Mouse (Mus musculus) midbrain, embryonic 11.5 days (tissue): ENCODE measurements at regions not wholly inside any gene's neighbourhood (a gene's known extent, or its start where the extent isn't known, plus 50 kb on each side); places are given as distances from the start of the nearest gene placed in this dataset.

Experiments used
- ATAC-seq: fragments of 200-750 bp; cut with Nextera tagmentation; 2 replicates; pipeline ENCODE4 v1.8.0; 2017; ENCODE audit warnings: moderate TSS enrichment, moderate library complexity; ENCODE audit not compliant: low FRiP score
- DNase-seq: peaks from one replicate; pipeline ENCODE4 v3.0.0; 2015; ENCODE audit warnings: low spot score; ENCODE audit errors: missing footprints
- H3K27ac ChIP-seq: fragments of 300-500 bp; sonication (generic); 2 replicates; pipeline ENCODE4 v1.5.1; 2014; ENCODE audit warnings: low read depth, low read length
- H3K27me3 ChIP-seq: fragments of 300-500 bp; sonication (generic); 2 replicates; pipeline ENCODE4 v1.6.1; 2014; ENCODE audit warnings: mild to moderate bottlenecking, low read length, moderate library complexity, mixed read lengths; ENCODE audit not compliant: control insufficient read depth, insufficient read depth
- H3K36me3 ChIP-seq: fragments of 300-500 bp; sonication (generic); 2 replicates; pipeline ENCODE4 v1.6.1; 2014; ENCODE audit warnings: mild to moderate bottlenecking, low read length, moderate library complexity, mixed read lengths; ENCODE audit not compliant: control insufficient read depth, insufficient read depth
- H3K4me1 ChIP-seq: fragments of 300-500 bp; sonication (generic); 2 replicates; pipeline ENCODE4 v1.6.1; 2014; ENCODE audit warnings: low read length; ENCODE audit not compliant: control insufficient read depth, insufficient read depth
- H3K4me2 ChIP-seq: fragments of 300-500 bp; sonication (generic); 2 replicates; pipeline ENCODE4 v1.6.1; 2014; ENCODE audit warnings: mild to moderate bottlenecking, moderate library complexity
- H3K4me3 ChIP-seq: fragments of 300-500 bp; sonication (generic); 2 replicates; pipeline ENCODE4 v1.5.1; 2014; ENCODE audit warnings: low read depth, low read length
- H3K9ac ChIP-seq: fragments of 300-500 bp; sonication (generic); 2 replicates; pipeline ENCODE4 v1.6.1; 2014; ENCODE audit warnings: low read length
- H3K9me3 ChIP-seq: fragments of 300-500 bp; sonication (generic); 2 replicates; pipeline ENCODE4 v1.6.1; 2016; ENCODE audit warnings: low read length; ENCODE audit not compliant: control insufficient read depth
- WGBS: fragments of 180-500 bp; shearing (Covaris S2); extraction: QIAGEN DNeasy Blood & Tissue Kit; methylation state at CpG from one replicate; pipeline ENCODE4 v1.1.7; 2014; 5-methylcytosine and 5-hydroxymethylcytosine counted together

- 88% methylated on average over 2 of the region's 2 CpGs for WGBS
- H3K4me3 ChIP-seq = no peak overlapping the region
- ATAC-seq (no peak), DNase-seq (no peak)
- H3K4me1 ChIP-seq = no peaks in the 10 kb centered on the region
- no peaks in the 10 kb centered on the region for H3K36me3 ChIP-seq
- no peaks in the 10 kb centered on the region for H3K27me3 ChIP-seq
- H3K9me3 ChIP-seq = no peaks in the 10 kb centered on the region
- no peak overlapping the region for H3K4me2 ChIP-seq
- H3K27ac ChIP-seq = no peak overlapping the region
- H3K9ac ChIP-seq = no peak overlapping the region
Measured at GRCm38 (mm10) chr11:65638211-65638610, 149.9 kb downstream of the Map2k4 start.

GRCm38 (mm10) chr11:65637206-65637605, 150.9 kb downstream of the Map2k4 start:
- Histone ChIP-seq H3K27ac (no peak overlapping the region), H3K4me2 (no peak overlapping the region), H3K4me3 (no peak overlapping the region), H3K9ac (no peak overlapping the region), H3K4me1 (no peaks in the 10 kb centered on the region), H3K36me3 (no peaks in the 10 kb centered on the region), H3K9me3 (no peaks in the 10 kb centered on the region), H3K27me3 (no peaks in the 10 kb centered on the region)
- WGBS = 74% methylated on average over 3 of the region's 3 CpGs
- DNase-seq = no peak
- ATAC-seq = no peak

GRCm38 (mm10) chr11:65635307-65635706, 152.8 kb downstream of the Map2k4 start:
- Histone ChIP-seq H3K27ac (no peak overlapping the region), H3K4me1 (no peaks in the 10 kb centered on the region), H3K4me3 (no peak overlapping the region), H3K36me3 (no peaks in the 10 kb centered on the region), H3K27me3 (no peaks in the 10 kb centered on the region), H3K4me2 (no peak overlapping the region), H3K9ac (no peak overlapping the region), H3K9me3 (no peaks in the 10 kb centered on the region)
- ATAC-seq (no peak), DNase-seq (no peak)
- 91% methylated on average over 4 of the region's 4 CpGs for whole genome bisulfite sequencing

GRCm38 (mm10) chr11:65631164-65631563, 156.9 kb downstream of the Map2k4 start:
- Histone ChIP-seq H3K27me3 (no peaks in the 10 kb centered on the region), H3K9me3 (no peaks in the 10 kb centered on the region), H3K9ac (no peak overlapping the region), H3K27ac (no peak overlapping the region), H3K36me3 (no peaks in the 10 kb centered on the region), H3K4me2 (no peak overlapping the region), H3K4me3 (no peak overlapping the region), H3K4me1 (no peaks in the 10 kb centered on the region)
- no peak for ATAC-seq
- no peak for DNase-seq
- WGBS = 85% methylated on average over 3 of the region's 3 CpGs

- no peak overlapping the region for H3K4me2 ChIP-seq
- ATAC-seq = no peak
- no peak for DNase-seq
- H3K36me3 ChIP-seq = no peaks in the 10 kb centered on the region
- no peak overlapping the region for H3K9ac ChIP-seq
- no peak overlapping the region for H3K27ac ChIP-seq
- no peak overlapping the region for H3K4me3 ChIP-seq
- no peaks in the 10 kb centered on the region for H3K4me1 ChIP-seq
- no peaks in the 10 kb centered on the region for H3K9me3 ChIP-seq
- no peaks in the 10 kb centered on the region for H3K27me3 ChIP-seq
- 77% methylated on average over 1 of the region's 1 CpGs for WGBS
Measured at GRCm38 (mm10) chr11:65630436-65630835, 157.7 kb downstream of the Map2k4 start.

- no peak overlapping the region for H3K9ac ChIP-seq
- no peak overlapping the region for H3K4me2 ChIP-seq
- 93% methylated on average over 5 of the region's 5 CpGs for whole genome bisulfite sequencing
- H3K36me3 ChIP-seq = no peaks in the 10 kb centered on the region
- no peak overlapping the region for H3K4me3 ChIP-seq
- DNase-seq = no peak
- no peaks in the 10 kb centered on the region for H3K9me3 ChIP-seq
- no peak overlapping the region for H3K27ac ChIP-seq
- ATAC-seq = no peak
- no peaks in the 10 kb centered on the region for H3K27me3 ChIP-seq
- H3K4me1 ChIP-seq = no peaks in the 10 kb centered on the region
Measured at GRCm38 (mm10) chr11:65629320-65629719, 158.8 kb downstream of the Map2k4 start.

GRCm38 (mm10) chr11:65618976-65619375, 169.1 kb downstream of the Map2k4 start:
- Histone ChIP-seq H3K27me3 (no peaks in the 10 kb centered on the region), H3K36me3 (no peaks in the 10 kb centered on the region), H3K4me3 (no peak overlapping the region), H3K9ac (no peak overlapping the region), H3K9me3 (no peaks in the 10 kb centered on the region), H3K4me2 (no peak overlapping the region), H3K27ac (no peak overlapping the region), H3K4me1 (no peaks in the 10 kb centered on the region)
- ATAC-seq (no peak), DNase-seq (no peak)
- 84% methylated on average over 4 of the region's 4 CpGs for WGBS

GRCm38 (mm10) chr11:65610536-65610935, 177.6 kb downstream of the Map2k4 start:
- no peak for ATAC-seq

GRCm38 (mm10) chr11:65609056-65609455, 179.0 kb downstream of the Map2k4 start:
- H3K36me3 ChIP-seq = no peaks in the 10 kb centered on the region
- no peak overlapping the region for H3K4me3 ChIP-seq
- H3K27me3 ChIP-seq = no peaks in the 10 kb centered on the region
- no peak overlapping the region for H3K9ac ChIP-seq
- H3K27ac ChIP-seq = no peak overlapping the region
- WGBS = 79% methylated on average over 4 of the region's 4 CpGs
- no peak overlapping the region for H3K4me2 ChIP-seq
- no peaks in the 10 kb centered on the region for H3K4me1 ChIP-seq
- ATAC-seq (no peak), DNase-seq (no peak)
- H3K9me3 ChIP-seq = no peaks in the 10 kb centered on the region

More at GRCm38 (mm10) chr11:65610536-65610935, 177.6 kb downstream of the Map2k4 start:
- H3K27me3 ChIP-seq = no peaks in the 10 kb centered on the region
- H3K27ac ChIP-seq = no peak overlapping the region
- no peaks in the 10 kb centered on the region for H3K36me3 ChIP-seq
- no peaks in the 10 kb centered on the region for H3K9me3 ChIP-seq
- no peak overlapping the region for H3K9ac ChIP-seq
- WGBS = 90% methylated on average over 3 of the region's 3 CpGs
- H3K4me2 ChIP-seq = no peak overlapping the region
- no peak overlapping the region for H3K4me3 ChIP-seq
- DNase-seq = no peak
- H3K4me1 ChIP-seq = no peaks in the 10 kb centered on the region
